Mouse (Mus musculus): ENCODE measurements at regions not wholly inside any gene's neighbourhood (a gene's known extent, or its start where the extent isn't known, plus 50 kb on each side); places are given as distances from the start of the nearest gene placed in this dataset.

GRCm38 (mm10) chr5:47185868-47186267, 797.1 kb upstream of the Slit2 start:
- no peaks in the 10 kb centered on the region for H3K36me3 ChIP-seq
- H3K4me3 ChIP-seq, result no peak overlapping the region
- no peaks in the 10 kb centered on the region for H3K9me3 ChIP-seq
- no peak for ATAC-seq (ENCODE audit: insufficient number of reproducible peaks, insufficient read depth, low FRiP score, low TSS enrichment)
- no peak overlapping the region for H3K9ac ChIP-seq
- H3K27ac ChIP-seq, result no peak overlapping the region
- no peak overlapping the region for H3K4me2 ChIP-seq (replicated peaks)
- no peaks in the 10 kb centered on the region for H3K4me1 ChIP-seq
- H3K27me3 ChIP-seq, result no peaks in the 10 kb centered on the region

GRCm38 (mm10) chr5:47202164-47202914, 780.6 kb upstream of the Slit2 start:
- H3K4me2 ChIP-seq (replicated peaks), result no peak overlapping the region
- no peak overlapping the region for H3K27ac ChIP-seq
- no peak overlapping the region for H3K9ac ChIP-seq
- H3K36me3 ChIP-seq, result no peaks in the 10 kb centered on the region
- no peaks in the 10 kb centered on the region for H3K27me3 ChIP-seq
- H3K4me3 ChIP-seq, result no peak overlapping the region
- 78% methylated on average over 3 of the region's 3 CpGs for WGBS
- no peaks in the 10 kb centered on the region for H3K9me3 ChIP-seq
- H3K4me1 ChIP-seq, result no peaks in the 10 kb centered on the region
- ATAC-seq (ENCODE audit: insufficient number of reproducible peaks, insufficient read depth, low FRiP score, low TSS enrichment), result no peak

- WGBS, result 79% methylated on average over 1 of the region's 1 CpGs
- Histone ChIP-seq H3K9ac (no peak overlapping the region), H3K27me3 (no peaks in the 10 kb centered on the region), H3K4me1 (no peaks in the 10 kb centered on the region), H3K4me3 (no peak overlapping the region), H3K4me2 (replicated peaks) (no peak overlapping the region), H3K9me3 (no peaks in the 10 kb centered on the region), H3K36me3 (no peaks in the 10 kb centered on the region), H3K27ac (no peak overlapping the region)
- ATAC-seq (ENCODE audit: insufficient number of reproducible peaks, insufficient read depth, low FRiP score, low TSS enrichment), result no peak
These were observed 780.0 kb upstream of the Slit2 start for GRCm38 (mm10) chr5:47202915-47203296.

- WGBS, result 36% methylated on average over 1 of the region's 1 CpGs
- H3K9ac ChIP-seq, result no peak overlapping the region
- H3K4me2 ChIP-seq (replicated peaks), result no peak overlapping the region
- H3K27ac ChIP-seq, result no peak overlapping the region
- H3K9me3 ChIP-seq, result no peaks in the 10 kb centered on the region
- H3K4me3 ChIP-seq, result no peak overlapping the region
- H3K27me3 ChIP-seq, result no peaks in the 10 kb centered on the region
- no peaks in the 10 kb centered on the region for H3K4me1 ChIP-seq
- ATAC-seq (ENCODE audit: insufficient number of reproducible peaks, insufficient read depth, low FRiP score, low TSS enrichment), result no peak
- H3K36me3 ChIP-seq, result no peaks in the 10 kb centered on the region
These were observed 772.4 kb upstream of the Slit2 start for GRCm38 (mm10) chr5:47210542-47210941.

- H3K9ac ChIP-seq, result no peak overlapping the region
- no peak overlapping the region for H3K4me2 ChIP-seq (replicated peaks)
- no peaks in the 10 kb centered on the region for H3K4me1 ChIP-seq
- no peak for ATAC-seq (ENCODE audit: insufficient number of reproducible peaks, insufficient read depth, low FRiP score, low TSS enrichment)
- H3K36me3 ChIP-seq, result no peaks in the 10 kb centered on the region
- no peaks in the 10 kb centered on the region for H3K27me3 ChIP-seq
- H3K4me3 ChIP-seq, result no peak overlapping the region
- H3K27ac ChIP-seq, result no peak overlapping the region
- H3K9me3 ChIP-seq, result no peaks in the 10 kb centered on the region
These were observed 767.5 kb upstream of the Slit2 start for GRCm38 (mm10) chr5:47215421-47215820.

- ATAC-seq (ENCODE audit: insufficient number of reproducible peaks, insufficient read depth, low FRiP score, low TSS enrichment), result no peak
- no peak overlapping the region for H3K27ac ChIP-seq
These were observed 757.7 kb upstream of the Slit2 start for GRCm38 (mm10) chr5:47225247-47225646.

GRCm38 (mm10) chr5:47236094-47236493, 746.8 kb upstream of the Slit2 start:
- Histone ChIP-seq H3K27ac (no peak overlapping the region), H3K36me3 (no peaks in the 10 kb centered on the region), H3K4me3 (no peak overlapping the region), H3K9me3 (no peaks in the 10 kb centered on the region), H3K27me3 (no peaks in the 10 kb centered on the region), H3K9ac (no peak overlapping the region), H3K4me2 (replicated peaks) (no peak overlapping the region), H3K4me1 (no peaks in the 10 kb centered on the region)
- WGBS, result 46% methylated on average over 1 of the region's 1 CpGs
- no peak for ATAC-seq (ENCODE audit: insufficient number of reproducible peaks, insufficient read depth, low FRiP score, low TSS enrichment)

More at GRCm38 (mm10) chr5:47225247-47225646, 757.7 kb upstream of the Slit2 start:
- Histone ChIP-seq H3K4me3 (no peak overlapping the region), H3K9ac (no peak overlapping the region), H3K27me3 (no peaks in the 10 kb centered on the region), H3K4me2 (replicated peaks) (no peak overlapping the region), H3K36me3 (no peaks in the 10 kb centered on the region), H3K4me1 (no peaks in the 10 kb centered on the region), H3K9me3 (no peaks in the 10 kb centered on the region)
- 78% methylated on average over 1 of the region's 1 CpGs for WGBS

- no peaks in the 10 kb centered on the region for H3K9me3 ChIP-seq
- H3K36me3 ChIP-seq, result no peaks in the 10 kb centered on the region
- H3K27me3 ChIP-seq, result no peaks in the 10 kb centered on the region
- no peak overlapping the region for H3K4me2 ChIP-seq (replicated peaks)
- WGBS, result 50% methylated on average over 2 of the region's 2 CpGs
- H3K4me3 ChIP-seq, result no peak overlapping the region
- no peak overlapping the region for H3K27ac ChIP-seq
- no peak for ATAC-seq (ENCODE audit: insufficient number of reproducible peaks, insufficient read depth, low FRiP score, low TSS enrichment)
- no peaks in the 10 kb centered on the region for H3K4me1 ChIP-seq
- H3K9ac ChIP-seq, result no peak overlapping the region
These were observed 742.9 kb upstream of the Slit2 start for GRCm38 (mm10) chr5:47240060-47240459.

GRCm38 (mm10) chr5:47240586-47240985, 742.4 kb upstream of the Slit2 start:
- Histone ChIP-seq H3K4me1 (no peaks in the 10 kb centered on the region), H3K9ac (no peak overlapping the region), H3K27me3 (no peaks in the 10 kb centered on the region), H3K4me3 (no peak overlapping the region), H3K27ac (no peak overlapping the region), H3K4me2 (replicated peaks) (no peak overlapping the region), H3K36me3 (no peaks in the 10 kb centered on the region), H3K9me3 (no peaks in the 10 kb centered on the region)
- ATAC-seq (ENCODE audit: insufficient number of reproducible peaks, insufficient read depth, low FRiP score, low TSS enrichment), result no peak
- WGBS, result 73% methylated on average over 7 of the region's 7 CpGs

- no peak overlapping the region for H3K4me2 ChIP-seq (replicated peaks)
- H3K9me3 ChIP-seq, result no peaks in the 10 kb centered on the region
- H3K9ac ChIP-seq, result no peak overlapping the region
- H3K27me3 ChIP-seq, result no peaks in the 10 kb centered on the region
- H3K27ac ChIP-seq, result no peak overlapping the region
- H3K4me1 ChIP-seq, result no peaks in the 10 kb centered on the region
- ATAC-seq (ENCODE audit: insufficient number of reproducible peaks, insufficient read depth, low FRiP score, low TSS enrichment), result no peak
- no peaks in the 10 kb centered on the region for H3K36me3 ChIP-seq
- H3K4me3 ChIP-seq, result no peak overlapping the region
These were observed 728.0 kb upstream of the Slit2 start for GRCm38 (mm10) chr5:47254835-47255369.

GRCm38 (mm10) chr5:47261658-47262411, 721.1 kb upstream of the Slit2 start:
- H3K4me2 ChIP-seq (replicated peaks), result no peak overlapping the region
- H3K4me1 ChIP-seq, result no peaks in the 10 kb centered on the region
- H3K27me3 ChIP-seq, result no peaks in the 10 kb centered on the region
- 72% methylated on average over 5 of the region's 5 CpGs for WGBS
- ATAC-seq (ENCODE audit: insufficient number of reproducible peaks, insufficient read depth, low FRiP score, low TSS enrichment), result no peak
- no peaks in the 10 kb centered on the region for H3K9me3 ChIP-seq
- H3K27ac ChIP-seq, result no peak overlapping the region
- no peaks in the 10 kb centered on the region for H3K36me3 ChIP-seq
- no peak overlapping the region for H3K4me3 ChIP-seq
- no peak overlapping the region for H3K9ac ChIP-seq

- WGBS, result 59% methylated on average over 3 of the region's 3 CpGs
- Histone ChIP-seq H3K9ac (no peak overlapping the region), H3K4me1 (peaks cover 4% of the 10 kb centered on the region; the same call in 1 of the 2 replicates), H3K27ac (no peak overlapping the region), H3K27me3 (no peaks in the 10 kb centered on the region), H3K36me3 (no peaks in the 10 kb centered on the region), H3K9me3 (no peaks in the 10 kb centered on the region), H3K4me3 (no peak overlapping the region), H3K4me2 (replicated peaks) (no peak overlapping the region)
- ATAC-seq (ENCODE audit: insufficient number of reproducible peaks, insufficient read depth, low FRiP score, low TSS enrichment), result no peak
These were observed 710.3 kb upstream of the Slit2 start for GRCm38 (mm10) chr5:47272642-47273041.

Data from embryonic facial prominence, embryonic 12.5 days (tissue).